Mouse (Mus musculus) layer of hippocampus, adult 6 months (tissue): Measurements from ENCODE around the gene Ceacam18. TPM values are rescaled to one million over a fixed set of nuclear protein-coding genes. Genes with fewer than 3 reads are reported as not detected.

Experiments used
- long read RNA-seq, 2 experiments: library from polyadenylated mRNA; unstranded; transcript quantifications; one replicate each; pipeline ENCODE4 v2.0.0; 2019 to 2020
- polyA plus RNA-seq: library from polyadenylated mRNA; unstranded; fragments of <200 nt; fragmentation: Nextera tagmentation; gene quantifications from 2 replicates; pipeline ENCODE4 v1.2.3, GENCODE M21; 2021

Ceacam18 gene
- polyA plus RNA-seq, result 0.09 TPM in 1 of 2 replicates, not detected in the other
- long read RNA-seq, experiment 1, result 0 reads
- long read RNA-seq, experiment 2, result 0 reads

DNA sequence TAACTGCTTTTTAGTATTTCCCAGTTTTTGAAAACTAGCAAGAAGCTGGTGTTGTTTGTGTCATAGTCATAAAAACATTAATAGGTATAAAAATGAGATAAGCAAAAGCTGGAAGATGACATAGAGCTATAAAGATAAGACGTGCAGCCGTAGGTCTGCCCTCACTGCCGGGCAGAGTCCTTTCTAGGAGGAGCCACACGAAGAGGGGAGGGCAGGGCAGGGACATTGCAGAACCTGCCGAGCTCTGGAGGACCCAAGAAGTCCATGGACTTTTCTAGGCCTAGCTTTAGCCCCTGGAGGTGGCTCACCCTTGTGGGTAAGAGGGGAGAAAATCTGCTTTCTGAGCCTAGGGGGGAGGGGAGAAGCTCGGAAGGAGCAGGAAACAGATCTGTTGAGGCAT is at the start of gene Ceacam18:
Gene Ceacam18, plus strand, starts transcription at position 208 of the 400 bp plus-strand sequence.

DNA sequence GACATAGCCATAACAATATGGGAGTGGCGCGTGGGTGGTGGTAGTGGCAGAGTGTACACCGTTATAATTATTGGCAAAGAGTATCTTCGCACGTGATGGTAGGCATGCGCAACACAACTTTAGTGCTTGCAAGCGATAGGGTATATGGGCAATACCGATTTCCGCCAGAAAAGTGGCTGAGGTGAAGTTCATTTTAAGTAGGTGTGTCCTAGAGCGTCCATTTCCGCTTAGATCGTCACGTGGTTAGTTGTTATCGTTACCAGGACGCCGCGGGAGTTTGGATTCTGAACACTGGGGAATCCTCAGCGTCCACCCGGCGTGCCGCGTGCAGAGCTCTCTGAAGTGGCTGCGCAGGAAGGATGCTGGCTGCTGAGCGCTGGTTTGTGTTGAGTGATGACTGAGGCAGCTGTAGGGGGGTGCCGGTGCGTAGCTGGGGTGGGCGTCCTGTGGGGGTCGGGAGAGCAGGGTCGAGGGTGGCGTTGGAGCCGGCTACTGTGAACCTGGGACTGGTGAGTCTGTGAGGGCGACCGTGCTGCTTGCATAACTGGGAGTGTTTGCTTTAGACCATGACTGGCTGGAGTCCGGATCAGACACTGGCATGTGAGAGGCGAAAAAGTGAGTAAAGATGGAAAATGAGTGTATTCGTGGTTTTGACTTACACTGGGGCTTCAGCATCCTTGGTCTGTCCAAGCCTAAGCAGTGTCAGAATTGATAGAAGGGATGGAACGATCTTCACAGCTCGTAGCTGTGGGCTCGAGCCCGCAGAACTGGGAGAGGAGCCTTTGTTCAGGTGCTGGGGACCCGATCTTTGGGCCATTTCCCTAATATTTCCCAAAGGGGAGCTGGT is 27.4 kb upstream of the Ceacam18 start, which contains the start of gene Zfp819:
Gene Zfp819, plus strand, starts transcription at position 274 of the 847 bp plus-strand sequence.

DNA sequence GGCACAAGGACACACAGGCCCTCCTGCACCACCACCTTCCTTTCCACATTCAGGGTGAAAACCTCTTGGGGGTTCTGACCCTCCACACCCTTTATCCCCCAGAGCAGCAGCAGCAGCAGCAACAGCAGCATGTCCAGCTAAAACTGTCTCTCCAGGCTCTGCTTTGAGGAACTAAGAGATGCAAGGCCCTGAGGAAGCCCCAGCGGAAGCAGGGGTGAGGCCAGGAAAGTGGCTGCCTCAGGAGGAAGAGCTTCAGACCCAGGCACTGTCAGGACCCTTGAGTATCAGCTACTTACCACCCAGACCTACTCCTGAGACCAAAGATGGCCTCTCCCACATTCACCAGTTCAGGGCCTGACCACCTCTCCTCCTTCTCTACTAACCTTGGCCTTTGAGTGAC is 25.5 kb downstream of the Ceacam18 start, which contains the start of gene Siglece:
Gene Siglece, minus strand, starts transcription at position 160 of the 400 bp plus-strand sequence.

DNA sequence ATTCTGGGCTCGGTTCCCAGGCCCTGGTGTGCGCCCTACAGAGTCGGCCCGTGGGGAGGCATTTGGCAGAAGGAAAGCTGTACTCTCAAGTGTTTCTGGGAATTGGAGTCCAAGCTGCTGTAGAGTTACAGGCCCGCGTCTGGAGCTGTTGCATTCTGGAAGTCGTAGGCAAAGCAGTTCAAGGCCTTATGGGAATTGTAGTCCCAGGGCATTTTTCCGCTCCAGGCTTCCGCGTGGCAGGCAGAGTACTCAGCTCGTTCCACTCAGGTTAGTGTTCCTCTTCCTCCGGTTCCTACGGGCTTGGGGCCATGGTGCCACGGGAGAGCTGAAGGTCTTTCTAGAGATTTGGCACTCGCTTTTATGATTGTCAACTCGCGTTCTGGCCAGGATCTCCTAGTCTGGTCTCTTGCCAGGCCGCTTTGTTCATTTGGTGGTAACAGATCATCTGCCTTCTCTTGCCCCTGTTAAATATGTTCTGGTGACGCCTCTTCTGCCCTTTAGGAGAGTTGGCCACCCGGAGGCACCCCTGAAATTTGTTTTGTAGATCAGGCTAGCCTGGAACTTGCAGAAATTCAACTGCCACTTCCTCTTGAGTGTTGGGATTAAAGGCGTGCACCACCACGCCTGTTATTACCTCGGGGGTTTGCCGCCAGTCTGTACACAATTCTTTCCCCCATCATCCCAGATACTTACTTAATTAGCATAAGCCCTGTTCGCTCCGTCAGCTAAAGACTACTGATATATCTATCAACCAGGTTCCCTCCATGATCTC is 37.5 kb downstream of the Ceacam18 start, which contains the start of gene Ctu1:
Gene Ctu1, plus strand, starts transcription at position 208 of the 772 bp plus-strand sequence.

DNA sequence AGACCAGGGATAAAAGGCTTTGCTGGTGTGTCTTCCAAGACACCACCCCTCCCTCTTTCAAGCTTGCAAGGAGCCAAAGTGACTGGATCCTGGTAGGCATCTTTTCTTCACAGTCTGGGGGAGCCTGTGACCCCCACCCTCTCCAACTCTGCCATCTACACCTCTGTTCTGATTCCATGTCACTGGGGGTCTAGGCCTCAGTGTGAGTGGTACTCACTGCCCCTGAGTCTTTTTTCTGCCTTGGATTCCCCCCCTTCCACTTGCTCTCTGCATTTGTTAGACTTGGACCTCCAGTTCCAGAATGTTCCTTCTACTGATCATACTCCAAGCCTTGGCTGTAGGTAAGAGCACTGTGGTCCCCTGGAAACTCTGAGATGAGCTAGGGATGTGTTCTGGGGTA is 55.6 kb downstream of the Ceacam18 start, which contains the start of gene Klk14:
Gene Klk14, plus strand, starts transcription at position 301 of the 400 bp plus-strand sequence.

Other genes with a start within 250 kb of the Ceacam18 start
- 0.05 TPM in 1 of 2 replicates, not detected in the other for gene Siglecg, start 226.5 kb upstream of the Ceacam18 start, polyA plus RNA-seq
- gene Lim2, start 207.0 kb upstream of the Ceacam18 start, polyA plus RNA-seq, result not detected in 2 replicates
- 0.92 TPM in 1 of 2 replicates, not detected in the other for gene Nkg7, start 197.6 kb upstream of the Ceacam18 start, polyA plus RNA-seq
- not detected in 2 replicates for gene Cldnd2, start 193.9 kb upstream of the Ceacam18 start, polyA plus RNA-seq
- 219 and 291 TPM in 2 replicates for gene Etfb, start 190.6 kb upstream of the Ceacam18 start, polyA plus RNA-seq
- 0.33 and 0.38 TPM in 2 replicates for gene Gm45233, start 190.6 kb upstream of the Ceacam18 start, polyA plus RNA-seq
- 1.4 and 1.5 TPM in 2 replicates for gene Vsig10l, start 171.6 kb upstream of the Ceacam18 start, polyA plus RNA-seq
- gene Iglon5, start 144.6 kb upstream of the Ceacam18 start, polyA plus RNA-seq, result 1.6 TPM in 2 replicates
- gene 4931406B18Rik, start 128.8 kb upstream of the Ceacam18 start, polyA plus RNA-seq, result not detected in 2 replicates
- 4.6 and 7.2 TPM in 2 replicates for gene Cd33, start 90.3 kb upstream of the Ceacam18 start, polyA plus RNA-seq
- gene Zfp658, start 72.5 kb upstream of the Ceacam18 start, polyA plus RNA-seq, result 1.4 and 1.5 TPM in 2 replicates
- gene Zfp719, start 55.1 kb upstream of the Ceacam18 start, polyA plus RNA-seq, result 6.2 and 7.4 TPM in 2 replicates
- gene Zfp819, start 27.5 kb upstream of the Ceacam18 start, polyA plus RNA-seq, result 0.13 and 0.19 TPM in 2 replicates
- gene Siglece, start 25.5 kb downstream of the Ceacam18 start, polyA plus RNA-seq, result 0.36 and 0.55 TPM in 2 replicates
- gene Ctu1, start 37.3 kb downstream of the Ceacam18 start, polyA plus RNA-seq, result 7.8 and 8.8 TPM in 2 replicates
- gene Klk14, start 55.7 kb downstream of the Ceacam18 start, polyA plus RNA-seq, result not detected in 2 replicates
- not detected in 2 replicates for gene Klk13, start 77.9 kb downstream of the Ceacam18 start, polyA plus RNA-seq
- gene Klk12, start 134.2 kb downstream of the Ceacam18 start, polyA plus RNA-seq, result not detected in 2 replicates
- not detected in 2 replicates for gene Klk11, start 139.9 kb downstream of the Ceacam18 start, polyA plus RNA-seq
- gene Klk10, start 146.3 kb downstream of the Ceacam18 start, polyA plus RNA-seq, result 1.1 and 1.4 TPM in 2 replicates
- gene Klk9, start 157.2 kb downstream of the Ceacam18 start, polyA plus RNA-seq, result 0.13 TPM in 1 of 2 replicates, not detected in the other
- gene Klk8, start 162.9 kb downstream of the Ceacam18 start, polyA plus RNA-seq, result 45.3 and 58.8 TPM in 2 replicates
- gene Klk7, start 176.6 kb downstream of the Ceacam18 start, polyA plus RNA-seq, result 0.16 and 0.21 TPM in 2 replicates
- gene Klk6, start 189.8 kb downstream of the Ceacam18 start, polyA plus RNA-seq, result 4.4 and 5.0 TPM in 2 replicates
- gene Klk5, start 207.3 kb downstream of the Ceacam18 start, polyA plus RNA-seq, result 0.15 TPM in 1 of 2 replicates, not detected in the other
- gene Klk4, start 246.5 kb downstream of the Ceacam18 start, polyA plus RNA-seq, result not detected in 2 replicates